ENCODE assay signal across 31 mouse cellular contexts in genomic region chr15:5278525-5278924, GRCm38 (mm10).
"Had no signal": no experiment of that assay in that cellular context is flagged by ENCODE, and none has a peak within 500 bp of the region (broad histone marks: within the 10 kb centered on the region; RNA-seq: fewer than 3 reads in every experiment).

No protein-coding gene starts in this region.

- H3K9ac ChIP-seq: limb, embryonic 12.5 days; limb, embryonic 13.5 days; limb, embryonic 15.5 days; liver, embryonic 12.5 days; liver, embryonic 13.5 days; liver, embryonic 14.5 days; liver, embryonic 15.5 days; liver, postnatal 0 days; lung, embryonic 14.5 days; lung, embryonic 15.5 days; midbrain, embryonic 12.5 days; midbrain, embryonic 13.5 days; midbrain, embryonic 15.5 days; neural tube, embryonic 12.5 days had no signal

- H3K27ac ChIP-seq: limb, embryonic 10.5 days; limb, embryonic 12.5 days; limb, embryonic 13.5 days; limb, embryonic 15.5 days; liver, embryonic 12.5 days; liver, embryonic 13.5 days; liver, embryonic 14.5 days; liver, embryonic 15.5 days; lung, embryonic 15.5 days; macrophage; midbrain, embryonic 10.5 days; midbrain, embryonic 12.5 days; midbrain, embryonic 13.5 days; midbrain, embryonic 15.5 days; neural tube, embryonic 12.5 days had no signal

- H3K36me3 ChIP-seq: limb, embryonic 10.5 days; limb, embryonic 12.5 days; limb, embryonic 13.5 days; limb, embryonic 15.5 days; liver, embryonic 12.5 days; liver, embryonic 13.5 days; liver, embryonic 15.5 days; lung, embryonic 15.5 days; midbrain, embryonic 10.5 days; midbrain, embryonic 12.5 days; midbrain, embryonic 13.5 days; midbrain, embryonic 15.5 days; neural tube, embryonic 12.5 days had no signal

- H3K4me1 ChIP-seq: limb, embryonic 10.5 days; limb, embryonic 12.5 days; limb, embryonic 13.5 days; limb, embryonic 15.5 days; liver, embryonic 12.5 days; liver, embryonic 13.5 days; liver, embryonic 15.5 days; lung, embryonic 15.5 days; midbrain, embryonic 10.5 days; midbrain, embryonic 12.5 days; midbrain, embryonic 13.5 days; midbrain, embryonic 15.5 days; neural tube, embryonic 12.5 days had no signal

- H3K4me2 ChIP-seq: limb, embryonic 12.5 days; limb, embryonic 13.5 days; limb, embryonic 15.5 days; liver, embryonic 11.5 days; liver, embryonic 12.5 days; liver, embryonic 13.5 days; liver, embryonic 15.5 days; lung, embryonic 14.5 days; lung, embryonic 15.5 days; midbrain, embryonic 11.5 days; midbrain, embryonic 12.5 days; midbrain, embryonic 13.5 days; midbrain, embryonic 15.5 days; neural tube, embryonic 12.5 days had no signal

- H3K9me3 ChIP-seq: limb, embryonic 10.5 days; liver, embryonic 12.5 days; liver, embryonic 13.5 days; liver, embryonic 15.5 days; lung, embryonic 15.5 days; midbrain, embryonic 13.5 days; neural tube, embryonic 12.5 days had no signal

- H3K4me3 ChIP-seq: limb, embryonic 10.5 days; limb, embryonic 12.5 days; limb, embryonic 13.5 days; limb, embryonic 15.5 days; liver, embryonic 12.5 days; liver, embryonic 13.5 days; liver, embryonic 15.5 days; lung, embryonic 15.5 days; megakaryocyte, embryonic 14.5 days; midbrain, embryonic 10.5 days; midbrain, embryonic 12.5 days; midbrain, embryonic 13.5 days; midbrain, embryonic 15.5 days; myocyte; neural tube, embryonic 12.5 days had no signal

- DNase-seq: liver; liver, embryonic 13.5 days; liver, postnatal 0 days; lung, adult 18-20 months; lung, adult 2 months; lung, embryonic 14.5 days; lung, postnatal 10 days; lung, postnatal 14 days; lung, postnatal 36 days; lung, postnatal 4 days; midbrain, embryonic 14.5 days had no signal

- H3K27me3 ChIP-seq: limb, embryonic 12.5 days; limb, embryonic 13.5 days; limb, embryonic 15.5 days; liver, embryonic 12.5 days; liver, embryonic 13.5 days; liver, embryonic 15.5 days; lung, embryonic 15.5 days; megakaryocyte, embryonic 14.5 days; midbrain, embryonic 12.5 days; midbrain, embryonic 13.5 days; midbrain, embryonic 15.5 days; neural tube, embryonic 12.5 days had no signal

- ATAC-seq: liver, embryonic 12.5 days; liver, postnatal 0 days; lung, postnatal 0 days; midbrain, embryonic 13.5 days; midbrain, embryonic 15.5 days; midbrain, embryonic 16.5 days had no signal
